Mouse (Mus musculus): ENCODE measurements around the gene Zmynd11.

- TF ChIP-seq POLR2A (IDR thresholded peaks at IDR 0.05; ENCODE audit: control insufficient read depth, low read depth, low read length) = no peak
- TF ChIP-seq CTCF (IDR thresholded peaks at IDR 0.05; ENCODE audit: control insufficient read depth, insufficient read depth, insufficient replicate concordance, low read depth, low read length) = no peak
Observed at GRCm38 (mm10) chr13:9753706-9754105, 11.4 kb downstream of the Zmynd11 start.
